Mouse (Mus musculus): ENCODE results near the gene Sar1a. TPM values are rescaled to one million over a fixed set of nuclear protein-coding genes. Genes with fewer than 3 reads are reported as not detected.

Gene Sar1a
- polyA plus RNA-seq, 1 experiment from 2014 or later = 192 TPM

DNA sequence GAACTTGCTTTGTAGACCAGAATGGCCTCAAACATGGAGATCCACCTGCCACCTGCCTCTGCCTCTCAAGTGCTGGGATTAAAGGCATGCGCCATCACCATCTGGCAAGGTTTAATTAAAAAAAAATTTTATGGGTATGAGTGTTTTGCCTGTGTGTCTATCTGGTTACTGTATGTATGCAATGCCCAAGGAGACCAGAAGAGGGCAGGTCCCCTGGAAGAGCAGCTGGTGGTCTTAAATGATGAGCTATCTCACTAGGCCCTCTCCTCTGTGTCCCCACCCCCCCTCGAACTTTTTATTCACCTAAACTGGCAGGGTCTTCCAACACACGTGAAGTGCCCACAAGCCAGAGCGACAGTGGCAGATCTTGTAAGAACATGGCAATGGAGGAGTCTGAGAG is 61.8 kb downstream of the Sar1a start:
- Histone ChIP-seq H3K9ac (no peak overlapping the region), H3K4me2 (replicated peaks) (no peak overlapping the region), H3K4me3 (replicated peaks) (no peak overlapping the region), H3K27me3 (replicated peaks) (no peaks in the 10 kb centered on the region), H3K27ac (no peak overlapping the region), H3K9me3 (no peaks in the 10 kb centered on the region), H3K36me3 (peaks cover 37% of the 10 kb centered on the region), H3K4me1 (replicated peaks) (no peaks in the 10 kb centered on the region)
- 90% methylated on average over 4 of the region's 4 CpGs for WGBS
- no peak for ATAC-seq

- no peak overlapping the region for H3K4me2 ChIP-seq (replicated peaks)
Measured at GRCm38 (mm10) chr10:61742336-61742735, 62.2 kb downstream of the Sar1a start.

More at GRCm38 (mm10) chr10:61742336-61742735, 62.2 kb downstream of the Sar1a start:
- H3K27ac ChIP-seq = no peak overlapping the region
- no peak overlapping the region for H3K9ac ChIP-seq
- H3K4me1 ChIP-seq (replicated peaks) = no peaks in the 10 kb centered on the region
- no peak for ATAC-seq
- no peaks in the 10 kb centered on the region for H3K9me3 ChIP-seq
- H3K27me3 ChIP-seq (replicated peaks) = no peaks in the 10 kb centered on the region
- peaks cover 40% of the 10 kb centered on the region for H3K36me3 ChIP-seq
- WGBS = 92% methylated on average over 8 of the region's 8 CpGs
- no peak overlapping the region for H3K4me3 ChIP-seq (replicated peaks)

Other genes with a start within 250 kb of the Sar1a start
- gene Eif4ebp2, start 227.6 kb upstream of the Sar1a start, polyA plus RNA-seq (2015; fragmentation: Nextera tagmentation; extraction: Ambion mirVana) = 74.4 and 80.6 TPM in 2 replicates
- 5.6 and 5.9 TPM in 2 replicates for gene Lrrc20, start 204.5 kb upstream of the Sar1a start, polyA plus RNA-seq (2015; fragmentation: Nextera tagmentation; extraction: Ambion mirVana)
- 0.06 and 0.16 TPM in 2 replicates for gene Npffr1, start 84.8 kb upstream of the Sar1a start, polyA plus RNA-seq (2015; fragmentation: Nextera tagmentation; extraction: Ambion mirVana)
- 232 and 235 TPM in 2 replicates for gene Ppa1, start 31.7 kb upstream of the Sar1a start, polyA plus RNA-seq (2015; fragmentation: Nextera tagmentation; extraction: Ambion mirVana)
- gene Tysnd1, start 15.2 kb downstream of the Sar1a start, polyA plus RNA-seq (2015; fragmentation: Nextera tagmentation; extraction: Ambion mirVana) = 35.4 and 38.0 TPM in 2 replicates
- gene Aifm2, start 35.0 kb downstream of the Sar1a start, polyA plus RNA-seq (2015; fragmentation: Nextera tagmentation; extraction: Ambion mirVana) = 17.3 and 19.2 TPM in 2 replicates
- gene H2afy2, start 103.8 kb downstream of the Sar1a start, polyA plus RNA-seq (2015; fragmentation: Nextera tagmentation; extraction: Ambion mirVana) = 90.4 and 108 TPM in 2 replicates